Mouse (Mus musculus) c-Kit-positive CD71-negative TER-119-negative erythroid progenitor cells, embryonic 14.5 days (primary cell): Measurements from ENCODE around the gene Nkpd1.
A peak's percentile ranks its signal among the peaks of the same experiment; 100 is the strongest.

Experiments
- DNase-seq: peaks from one replicate; pipeline ENCODE4 v3.0.0-alpha.2; 2013; ENCODE audit warnings: low read depth

The Nkpd1 gene

DNA sequence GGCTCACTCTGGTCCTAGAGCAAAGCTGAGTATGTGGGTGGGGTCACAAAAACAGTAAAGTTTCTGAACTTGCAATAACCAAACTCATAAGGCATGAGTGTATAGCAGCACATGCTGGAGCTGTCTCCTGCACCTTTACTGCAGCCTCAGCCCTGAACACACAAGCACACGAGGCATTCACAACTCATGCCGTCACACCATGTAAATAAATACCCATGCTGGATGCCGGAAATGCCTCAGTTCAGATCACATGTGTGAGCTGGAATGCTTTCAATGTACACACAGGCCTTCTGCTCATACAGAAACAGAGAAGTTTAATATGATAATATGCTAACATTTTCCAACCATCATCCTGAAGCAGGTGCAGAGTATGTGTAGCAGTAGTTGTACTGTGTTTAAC, 28.4 kb downstream of the Nkpd1 start:
- no peak for DNase-seq

DNA sequence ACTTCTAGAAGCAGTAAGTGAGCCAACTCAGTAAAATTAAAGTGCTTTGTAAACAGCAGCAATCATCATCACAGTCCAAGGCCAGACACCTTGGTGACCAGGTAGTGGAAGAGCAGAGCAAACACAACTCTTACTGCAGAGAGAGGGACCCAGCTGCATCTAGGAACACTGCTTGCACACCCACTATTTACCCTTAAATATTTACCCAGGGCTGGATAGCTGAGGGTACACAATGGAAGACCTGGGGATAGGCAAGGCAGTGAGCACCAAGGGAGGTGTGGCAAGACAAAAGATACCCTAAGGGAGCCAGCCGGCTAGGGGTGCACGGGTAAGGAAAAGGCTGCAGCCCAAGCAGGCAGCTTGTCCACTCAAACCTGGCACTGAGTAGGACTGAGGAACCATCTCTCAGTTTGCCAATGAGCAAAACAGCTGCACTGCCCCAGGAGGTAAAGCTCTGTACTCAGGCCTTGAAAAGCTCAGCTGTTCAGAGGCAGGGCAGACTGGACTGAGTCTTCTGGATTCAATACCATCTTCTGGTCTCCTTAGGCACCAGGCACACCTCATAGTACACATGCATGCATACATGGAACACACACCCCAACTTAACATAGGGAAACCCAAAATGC, 29.8 kb downstream of the Nkpd1 start:
- DNase-seq: no peak

GRCm38 (mm10) chr7:19549394-19549793, 31.8 kb downstream of the Nkpd1 start:
- no peak for DNase-seq

DNA sequence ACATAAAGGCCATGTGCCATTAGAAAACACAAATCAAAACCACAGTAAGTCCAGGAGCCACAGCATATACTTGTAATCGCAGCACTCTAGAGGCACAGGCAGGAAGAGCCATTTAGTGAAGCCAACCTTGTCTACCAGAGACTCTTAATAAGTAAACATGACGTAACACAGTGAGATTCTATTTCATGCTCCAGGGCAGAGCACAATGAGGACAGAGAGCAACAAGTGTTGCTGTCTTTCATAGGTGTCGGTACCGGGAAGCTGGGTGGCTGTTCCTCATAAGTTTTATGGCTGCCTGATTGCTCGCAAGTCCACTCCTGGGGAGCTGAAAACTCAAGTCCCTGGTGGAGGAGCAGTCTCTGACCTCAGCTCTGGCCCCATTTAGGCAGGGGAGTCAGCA, 34.0 kb downstream of the Nkpd1 start:
- DNase-seq: no peak

GRCm38 (mm10) chr7:19552443-19552842, 34.8 kb downstream of the Nkpd1 start:
- DNase-seq: no peak

DNA sequence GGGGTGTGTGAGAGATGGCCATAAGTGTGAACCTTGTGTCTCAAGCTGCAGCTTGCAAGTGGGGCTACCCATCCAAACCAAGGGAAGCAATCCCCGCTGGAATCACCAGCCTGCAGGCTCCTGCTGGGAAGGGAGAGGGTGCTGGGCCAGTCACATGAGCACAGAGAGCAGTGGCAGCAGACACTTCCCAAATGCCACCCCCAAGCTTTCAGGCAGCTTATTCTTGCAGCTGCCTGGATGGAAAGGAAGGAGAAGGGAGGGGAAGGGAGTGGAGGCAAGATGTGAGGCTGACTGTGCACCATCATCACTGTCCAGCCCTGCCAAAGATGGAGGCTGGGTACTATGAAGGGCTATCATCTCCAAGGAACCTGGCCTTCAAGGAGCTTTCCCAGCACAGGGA, 36.5 kb downstream of the Nkpd1 start:
- DNase-seq: no peak

- no peak for DNase-seq
Observed at GRCm38 (mm10) chr7:19557086-19557485, 39.4 kb downstream of the Nkpd1 start.

DNA sequence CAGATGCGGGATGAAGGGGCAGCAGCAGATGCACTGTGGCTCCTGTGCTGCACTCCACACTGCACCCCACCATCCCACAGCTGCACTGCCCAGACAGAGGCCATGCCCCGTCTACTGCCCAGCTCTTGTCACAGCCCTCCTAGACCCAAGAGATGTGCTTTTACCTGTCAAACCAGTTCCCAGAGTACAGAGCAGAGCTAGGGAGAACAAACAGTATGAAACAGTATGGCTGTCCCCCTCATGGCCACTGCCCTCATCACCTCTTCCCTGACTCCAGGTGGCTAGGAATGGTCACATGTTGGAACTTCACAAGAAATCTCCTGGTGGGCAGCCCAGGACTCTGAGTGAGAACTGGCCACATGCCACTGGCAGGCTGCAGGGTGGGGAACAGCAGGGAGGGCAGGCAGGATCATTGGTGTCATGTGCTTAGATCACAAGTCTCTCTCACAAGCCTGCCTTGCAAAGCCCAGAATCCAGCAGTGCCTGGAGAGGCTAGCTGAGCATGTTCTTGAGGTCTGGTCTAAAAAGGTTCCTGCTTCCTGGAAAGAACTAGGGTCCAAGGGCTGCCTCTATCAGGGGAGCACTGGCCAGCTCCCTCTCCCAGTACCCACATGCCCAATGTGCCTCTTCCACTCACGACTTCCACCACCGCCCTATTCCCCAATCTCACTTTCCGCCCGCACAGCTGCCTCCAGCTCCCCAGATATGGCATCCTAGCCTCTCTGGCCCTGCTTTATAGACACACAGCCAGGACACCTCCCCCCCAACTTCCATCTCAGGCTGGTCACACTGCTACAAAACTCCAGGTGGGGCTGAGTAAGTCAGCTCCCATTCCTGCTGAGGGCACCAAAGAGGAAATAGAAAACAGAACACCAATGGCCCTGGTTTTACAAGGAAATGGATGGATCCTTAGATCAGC, 40.6 kb downstream of the Nkpd1 start:
- no peak for DNase-seq

DNA sequence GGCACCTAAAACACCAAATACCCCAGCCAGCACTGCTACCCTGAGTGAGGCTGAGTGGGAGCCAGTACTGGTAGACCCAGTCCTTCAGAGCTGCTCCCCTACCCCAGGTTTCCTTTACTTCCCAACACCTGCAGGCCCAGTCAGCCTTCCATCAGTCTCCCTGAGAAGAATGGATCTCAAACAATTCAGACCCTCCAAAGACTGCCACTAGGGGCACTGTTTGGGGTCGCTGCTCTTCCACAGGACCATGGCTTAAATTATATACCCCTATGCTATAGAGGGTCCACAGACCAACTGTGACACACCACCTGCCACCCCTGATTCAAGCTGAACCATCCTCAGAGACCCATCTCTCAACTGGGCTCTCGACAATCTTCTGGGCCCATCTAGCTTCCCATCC, 41.3 kb downstream of the Nkpd1 start:
- DNase-seq: no peak

DNA sequence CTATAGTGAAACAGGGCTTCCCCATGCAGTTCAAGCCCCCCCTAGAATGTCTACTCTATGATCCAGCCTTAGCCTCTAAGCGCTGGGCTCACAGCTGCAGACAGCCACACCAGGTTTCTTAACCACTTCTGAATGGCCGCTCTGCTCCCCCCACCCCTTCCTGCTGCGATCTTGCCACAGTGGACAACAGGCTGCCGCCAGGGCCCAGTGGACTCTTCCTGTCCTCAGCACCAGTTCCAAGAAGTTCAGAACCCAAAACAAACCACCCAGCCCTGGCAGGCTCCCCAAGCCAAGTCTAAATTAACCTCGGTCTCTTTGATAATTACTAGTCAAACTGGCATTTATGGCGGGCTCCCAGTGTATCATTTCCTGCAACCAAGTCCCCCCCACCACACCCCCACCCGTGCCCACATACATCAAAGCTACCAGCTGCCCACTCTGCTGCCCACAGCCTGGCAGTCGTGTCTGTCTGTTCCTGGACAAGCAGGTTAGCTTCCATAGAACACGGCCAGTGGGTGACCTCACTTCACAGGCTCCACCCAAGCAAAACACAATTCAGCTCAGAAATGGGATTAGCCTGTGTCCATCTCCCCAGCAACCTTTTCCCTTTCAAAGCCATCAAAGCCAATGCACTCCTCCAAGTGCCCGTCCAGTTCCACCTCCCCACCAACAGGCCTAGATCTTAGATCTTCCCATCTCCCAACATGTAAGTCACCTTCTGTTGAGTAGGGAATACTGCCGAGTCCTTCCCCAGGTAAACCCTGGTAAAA, 43.0 kb downstream of the Nkpd1 start:
- DNase-seq: no peak

DNA sequence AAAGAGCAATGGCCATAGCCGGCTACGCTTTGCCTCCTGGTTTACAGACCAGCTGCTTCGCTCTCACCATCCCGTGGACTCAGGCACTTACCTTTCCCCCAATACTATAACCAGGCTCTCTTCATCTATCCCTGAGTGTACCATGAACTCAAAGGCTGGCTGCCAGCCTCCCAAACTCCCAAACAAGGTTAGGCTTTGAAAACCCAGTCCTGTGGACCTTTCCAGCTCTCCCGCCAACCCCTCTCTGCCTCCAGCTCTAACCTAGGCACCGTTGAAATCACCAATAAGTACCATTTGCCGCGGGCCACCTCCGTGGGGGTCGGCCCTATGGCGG, 43.8 kb downstream of the Nkpd1 start:
- DNase-seq: no peak

DNA sequence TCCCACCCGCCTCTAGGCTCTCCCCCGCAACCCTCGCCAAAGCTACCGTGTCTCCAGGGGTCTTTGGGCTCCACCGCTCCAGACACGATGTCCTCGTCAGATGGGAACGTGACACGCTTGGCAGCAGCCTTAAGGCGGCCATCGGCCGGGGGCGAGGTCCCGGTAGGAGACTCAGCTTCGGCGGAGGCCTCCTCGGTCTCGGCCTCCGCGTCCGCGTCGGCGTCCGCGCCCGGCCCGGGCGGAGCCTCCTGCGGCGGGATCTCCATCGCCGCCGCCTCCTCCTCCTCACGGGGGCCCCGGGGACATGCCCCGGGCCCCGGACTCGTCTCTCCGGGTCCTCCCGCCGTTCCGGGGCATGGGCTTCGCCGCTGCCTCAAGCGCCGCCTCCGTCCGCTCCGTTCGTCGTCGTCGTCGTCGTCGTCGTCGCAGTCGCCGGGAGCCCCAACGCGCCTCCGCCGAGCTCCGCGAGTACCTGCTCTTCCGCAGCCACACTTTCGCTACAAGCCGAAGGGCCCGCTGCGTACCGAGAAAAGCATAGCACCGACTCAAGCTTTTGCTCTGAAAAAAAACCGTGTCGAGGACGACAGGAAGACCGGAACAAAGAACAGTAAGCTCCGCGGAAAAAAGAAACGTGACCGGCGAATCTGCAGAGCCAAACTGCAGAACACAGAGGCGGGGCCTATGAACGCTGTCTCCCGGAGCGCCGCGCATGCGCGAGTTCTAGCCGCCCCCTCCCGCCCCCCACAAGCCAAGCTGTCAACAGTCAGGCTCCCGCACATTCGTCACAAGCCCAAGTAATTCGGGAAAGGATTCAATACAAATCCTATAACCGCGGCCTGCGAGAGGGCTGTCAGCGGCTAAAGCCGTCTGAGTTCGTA, 44.4 kb downstream of the Nkpd1 start:
- peak; percentile 92 for DNase-seq

- DNase-seq: no peak
Observed at GRCm38 (mm10) chr7:19562643-19563410, 45.2 kb downstream of the Nkpd1 start, which contains the start of gene Ppp1r37. TSS of gene Ppp1r37 (minus strand) at chr7:19563076.

- no peak for DNase-seq
Observed at GRCm38 (mm10) chr7:19563884-19564283, 46.2 kb downstream of the Nkpd1 start.

GRCm38 (mm10) chr7:19564455-19564854, 46.8 kb downstream of the Nkpd1 start:
- DNase-seq: no peak

- no peak for DNase-seq
Observed at GRCm38 (mm10) chr7:19565803-19566202, 48.2 kb downstream of the Nkpd1 start.

GRCm38 (mm10) chr7:19567426-19567825, 49.8 kb downstream of the Nkpd1 start:
- DNase-seq: no peak

DNA sequence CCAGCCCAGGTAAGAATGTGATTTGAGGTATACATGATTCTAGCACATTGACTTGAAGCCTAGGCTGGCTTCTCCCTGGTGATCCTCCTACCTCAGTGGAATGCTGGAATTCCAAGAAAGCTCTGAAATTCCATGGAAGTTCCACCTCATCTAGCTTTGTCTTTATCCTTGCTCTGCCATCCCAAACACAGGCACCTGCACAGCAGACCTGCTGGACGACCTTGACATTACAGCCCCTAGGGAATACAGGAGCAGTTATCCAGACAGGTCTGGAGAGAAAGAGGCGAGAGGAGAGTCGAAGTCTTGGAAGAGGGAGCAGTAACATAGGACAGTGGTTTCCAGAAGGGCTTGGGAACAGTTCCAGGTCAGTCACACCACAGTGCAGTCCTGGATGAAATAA, 52.0 kb downstream of the Nkpd1 start:
- DNase-seq: no peak

GRCm38 (mm10) chr7:19572926-19573775, 55.5 kb downstream of the Nkpd1 start:
- peak; percentile 75 for DNase-seq

DNA sequence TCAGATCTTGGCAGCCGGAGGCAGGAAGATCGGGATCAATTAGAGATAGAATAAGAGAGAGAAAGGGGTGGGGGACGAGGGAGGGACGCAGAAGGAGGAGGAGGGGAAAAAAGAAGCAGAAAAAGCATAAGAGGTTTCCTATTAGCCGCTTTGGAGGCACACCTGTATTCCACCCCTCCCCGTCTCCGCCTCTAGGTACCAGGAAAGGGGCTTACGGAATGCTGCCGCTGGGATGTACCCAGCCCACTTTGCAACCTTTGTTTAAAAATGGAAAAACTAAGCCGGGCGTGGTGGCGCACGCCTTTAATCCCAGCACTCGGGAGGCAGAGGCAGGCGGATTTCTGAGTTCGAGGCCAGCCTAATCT, 56.1 kb downstream of the Nkpd1 start:
- no peak for DNase-seq
